Mouse (Mus musculus) neural tube, embryonic 14.5 days (tissue): ENCODE results near the gene Osbpl11. TPM values are rescaled to one million over a fixed set of nuclear protein-coding genes. Genes with fewer than 3 reads are reported as not detected.

ENCODE experiments used
- ATAC-seq: fragments of 200-750 bp; cut with Nextera tagmentation; 2 replicates; pipeline ENCODE4 v1.8.0; 2017; ENCODE audit warnings: low read depth, mild to moderate bottlenecking, moderate TSS enrichment, moderate library complexity
- H3K27ac ChIP-seq: fragments of 300-500 bp; sonication (generic); 2 replicates; pipeline ENCODE4 v1.5.1; 2014; ENCODE audit warnings: low read depth, mild to moderate bottlenecking, control low read depth, low read length, moderate library complexity, mixed read lengths
- H3K27me3 ChIP-seq: fragments of 300-500 bp; sonication (generic); 2 replicates; pipeline ENCODE4 v1.6.1; 2014; ENCODE audit warnings: low read length; ENCODE audit not compliant: control insufficient read depth, insufficient read depth
- H3K36me3 ChIP-seq: fragments of 300-500 bp; sonication (generic); 2 replicates; pipeline ENCODE4 v1.6.1; 2014; ENCODE audit warnings: low read length, mixed read lengths; ENCODE audit not compliant: control insufficient read depth, insufficient read depth
- H3K4me1 ChIP-seq: fragments of 300-500 bp; sonication (generic); 2 replicates; pipeline ENCODE4 v1.6.1; 2014; ENCODE audit warnings: low read length; ENCODE audit not compliant: control insufficient read depth, insufficient read depth
- H3K4me2 ChIP-seq: fragments of 300-500 bp; sonication (generic); 2 replicates; pipeline ENCODE4 v1.6.1; 2014; ENCODE audit warnings: mild to moderate bottlenecking, low read depth, low read length, control low read depth
- H3K4me3 ChIP-seq: fragments of 300-500 bp; sonication (generic); 2 replicates; pipeline ENCODE4 v1.5.1; 2014; ENCODE audit warnings: low read depth, low read length, control low read depth, mixed read lengths
- H3K9ac ChIP-seq: fragments of 300-500 bp; sonication (generic); replicated peaks from 2 replicates; pipeline ENCODE4 v1.6.1; 2014; ENCODE audit warnings: low read depth, mild to moderate bottlenecking, control low read depth, low read length, mixed read lengths
- H3K9me3 ChIP-seq: fragments of 300-500 bp; sonication (generic); 2 replicates; pipeline ENCODE4 v1.6.1; 2016; ENCODE audit warnings: low read length; ENCODE audit not compliant: control insufficient read depth
- WGBS: fragments of 180-500 bp; shearing (Covaris S2); extraction: QIAGEN DNeasy Blood & Tissue Kit; methylation state at CpG from one replicate; pipeline ENCODE4 v1.1.7; 2014; 5-methylcytosine and 5-hydroxymethylcytosine counted together
- polyA plus RNA-seq: library from polyadenylated mRNA; unstranded; fragments of >200 nt; fragmentation: Nextera tagmentation; extraction: Ambion mirVana; gene quantifications from 2 replicates; pipeline ENCODE4 v1.2.1, GENCODE M21; 2014

Gene Osbpl11
- polyA plus RNA-seq, 1 experiment from 2014 or later: 15.1 TPM

DNA sequence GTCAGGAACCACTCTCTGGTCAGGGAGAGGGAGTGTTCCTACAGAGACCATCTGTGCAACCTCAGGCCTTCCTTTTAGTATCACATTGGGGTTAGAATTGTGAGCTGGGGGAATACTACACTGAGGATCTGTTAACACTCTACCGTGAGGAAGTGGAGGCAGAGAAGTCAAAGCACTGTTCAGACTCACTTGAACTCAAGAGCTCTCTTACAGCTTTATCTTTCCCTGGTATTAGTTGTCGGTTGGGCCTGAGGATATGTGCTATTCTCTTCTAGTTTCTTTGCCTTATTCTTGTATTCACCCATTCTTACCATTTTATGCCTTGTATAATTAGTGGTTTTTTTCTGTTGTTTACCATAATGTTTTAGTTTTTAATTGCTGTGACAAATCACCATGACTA lies 73.7 kb downstream of the Osbpl11 start:
- ATAC-seq: no peak
- Histone ChIP-seq H3K4me1 (no peaks in the 10 kb centered on the region), H3K4me3 (no peak overlapping the region), H3K4me2 (no peak overlapping the region), H3K27me3 (no peaks in the 10 kb centered on the region), H3K27ac (no peak overlapping the region), H3K9ac (no peak overlapping the region), H3K9me3 (no peaks in the 10 kb centered on the region), H3K36me3 (no peaks in the 10 kb centered on the region)
- WGBS: 82% methylated on average over 2 of the region's 2 CpGs

DNA sequence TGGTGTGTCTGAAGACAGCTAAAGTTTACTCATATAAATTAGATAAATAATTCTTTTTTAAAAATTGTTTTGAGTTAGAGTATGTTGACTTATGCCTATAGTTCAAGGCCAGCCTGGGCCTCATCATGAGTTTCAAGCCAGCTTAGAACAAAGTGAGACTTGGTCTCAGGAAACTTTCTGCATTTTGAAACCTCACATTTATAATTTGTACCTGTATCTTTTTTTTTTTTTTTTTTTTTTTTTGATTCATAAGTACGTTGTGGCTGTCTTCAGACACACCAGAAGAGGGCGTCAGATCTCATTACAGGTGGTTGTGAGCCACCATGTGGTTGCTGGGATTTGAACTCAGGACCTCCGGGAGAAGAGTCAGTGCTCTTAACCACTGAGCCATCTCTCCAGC lies 75.0 kb downstream of the Osbpl11 start:
- WGBS: 83% methylated on average over 3 of the region's 3 CpGs
- ATAC-seq: no peak
- H3K4me3 ChIP-seq: no peak overlapping the region
- H3K4me1 ChIP-seq: no peaks in the 10 kb centered on the region
- no peaks in the 10 kb centered on the region for H3K27me3 ChIP-seq
- no peak overlapping the region for H3K4me2 ChIP-seq
- H3K36me3 ChIP-seq: no peaks in the 10 kb centered on the region
- no peaks in the 10 kb centered on the region for H3K9me3 ChIP-seq
- no peak overlapping the region for H3K27ac ChIP-seq
- no peak overlapping the region for H3K9ac ChIP-seq

GRCm38 (mm10) chr16:33260825-33261224 lies 76.0 kb downstream of the Osbpl11 start:
- Histone ChIP-seq H3K9ac (no peak overlapping the region), H3K36me3 (0 out of 2 replicates have a peak, but pooled peaks cover 6% of the 10 kb centered on the region), H3K27ac (no peak overlapping the region), H3K4me1 (no peaks in the 10 kb centered on the region), H3K27me3 (no peaks in the 10 kb centered on the region), H3K9me3 (no peaks in the 10 kb centered on the region), H3K4me3 (no peak overlapping the region), H3K4me2 (no peak overlapping the region)
- ATAC-seq: no peak
- 92% methylated on average over 8 of the region's 8 CpGs for WGBS

GRCm38 (mm10) chr16:33261584-33262061 lies 76.8 kb downstream of the Osbpl11 start:
- Histone ChIP-seq H3K9me3 (no peaks in the 10 kb centered on the region), H3K4me3 (no peak overlapping the region), H3K27me3 (no peaks in the 10 kb centered on the region), H3K27ac (no peak overlapping the region), H3K4me2 (no peak overlapping the region), H3K4me1 (no peaks in the 10 kb centered on the region), H3K9ac (no peak overlapping the region), H3K36me3 (peaks cover 13% of the 10 kb centered on the region; the same call in 1 of the 2 replicates)
- WGBS: 87% methylated on average over 2 of the region's 2 CpGs
- ATAC-seq: no peak

DNA sequence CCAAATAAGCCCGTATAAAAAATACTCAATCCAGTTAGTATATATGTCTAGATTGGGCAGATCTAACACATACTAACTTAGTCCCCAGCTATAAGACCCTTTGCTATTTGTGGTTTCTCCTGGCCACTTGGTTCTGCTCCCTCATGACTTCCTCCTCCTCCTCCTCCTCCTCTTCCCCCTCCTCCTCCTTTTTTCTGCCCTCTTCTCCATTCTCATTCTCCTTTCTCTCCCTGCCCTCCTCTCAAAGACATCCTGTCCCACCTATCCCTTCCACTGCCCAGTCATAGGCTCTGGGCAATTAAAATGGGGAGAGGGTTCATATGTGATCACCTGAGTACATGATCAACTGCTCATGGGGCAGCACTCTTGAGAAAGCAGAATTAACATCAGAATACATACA lies 77.2 kb downstream of the Osbpl11 start:
- ATAC-seq: no peak
- no peak overlapping the region for H3K4me3 ChIP-seq
- H3K27me3 ChIP-seq: no peaks in the 10 kb centered on the region
- H3K9me3 ChIP-seq: no peaks in the 10 kb centered on the region
- no peak overlapping the region for H3K4me2 ChIP-seq
- H3K36me3 ChIP-seq: peaks cover 15% of the 10 kb centered on the region; the same call in 1 of the 2 replicates
- no peak overlapping the region for H3K27ac ChIP-seq
- no peaks in the 10 kb centered on the region for H3K4me1 ChIP-seq
- H3K9ac ChIP-seq: no peak overlapping the region
- WGBS: 86% methylated on average over 1 of the region's 1 CpGs

- no peaks in the 10 kb centered on the region for H3K9me3 ChIP-seq
- no peak for ATAC-seq
- no peak overlapping the region for H3K27ac ChIP-seq
- WGBS: 91% methylated on average over 9 of the region's 9 CpGs
- no peaks in the 10 kb centered on the region for H3K4me1 ChIP-seq
- no peak overlapping the region for H3K4me3 ChIP-seq
- H3K27me3 ChIP-seq: no peaks in the 10 kb centered on the region
- peaks cover 29% of the 10 kb centered on the region for H3K36me3 ChIP-seq
- H3K9ac ChIP-seq: no peak overlapping the region
- H3K4me2 ChIP-seq: no peak overlapping the region
Observed at GRCm38 (mm10) chr16:33267616-33268253, 82.9 kb downstream of the Osbpl11 start.

GRCm38 (mm10) chr16:33271824-33272223 lies 87.0 kb downstream of the Osbpl11 start:
- Histone ChIP-seq H3K4me1 (no peaks in the 10 kb centered on the region), H3K4me3 (no peak overlapping the region), H3K27me3 (no peaks in the 10 kb centered on the region), H3K36me3 (peaks cover 19% of the 10 kb centered on the region), H3K9ac (no peak overlapping the region), H3K27ac (no peak overlapping the region), H3K9me3 (no peaks in the 10 kb centered on the region), H3K4me2 (no peak overlapping the region)
- ATAC-seq: no peak
- 93% methylated on average over 4 of the region's 4 CpGs for WGBS

DNA sequence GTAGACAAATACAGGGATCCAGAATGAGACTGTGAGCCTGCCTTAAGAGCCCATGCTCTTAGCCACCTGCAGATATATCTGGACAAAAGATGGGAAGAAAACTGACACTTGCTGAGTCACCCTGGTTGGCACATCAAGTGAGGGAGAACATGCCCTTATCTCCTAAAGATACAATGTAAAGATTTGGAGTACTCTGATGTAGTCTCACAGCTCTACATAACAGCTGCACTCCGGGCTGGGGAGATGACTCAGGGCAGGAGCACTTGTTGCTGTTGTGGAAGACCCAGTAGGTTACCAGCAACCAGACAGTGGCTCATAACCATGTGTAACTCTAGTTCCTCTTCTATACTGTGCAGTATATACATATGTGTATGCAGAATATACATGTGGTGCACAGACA lies 98.2 kb downstream of the Osbpl11 start:
- Histone ChIP-seq H3K27ac (no peak overlapping the region), H3K4me2 (no peak overlapping the region), H3K36me3 (peaks cover 33% of the 10 kb centered on the region; the same call in 1 of the 2 replicates), H3K9ac (no peak overlapping the region), H3K4me3 (no peak overlapping the region), H3K27me3 (no peaks in the 10 kb centered on the region), H3K4me1 (no peaks in the 10 kb centered on the region), H3K9me3 (no peaks in the 10 kb centered on the region)
- ATAC-seq: no peak
- WGBS: 94% methylated on average over 1 of the region's 1 CpGs

GRCm38 (mm10) chr16:33288536-33288935 lies 103.7 kb downstream of the Osbpl11 start:
- no peak overlapping the region for H3K4me2 ChIP-seq
- no peaks in the 10 kb centered on the region for H3K9me3 ChIP-seq
- H3K4me1 ChIP-seq: no peaks in the 10 kb centered on the region
- 74% methylated on average over 9 of the region's 9 CpGs for WGBS
- no peak overlapping the region for H3K9ac ChIP-seq
- no peak overlapping the region for H3K27ac ChIP-seq
- no peaks in the 10 kb centered on the region for H3K27me3 ChIP-seq
- no peak overlapping the region for H3K4me3 ChIP-seq
- no peak for ATAC-seq
- H3K36me3 ChIP-seq: peaks cover 46% of the 10 kb centered on the region
